Mouse (Mus musculus) hindbrain, embryonic 14.5 days (tissue): ENCODE results near the gene Zfp282. TPM values are rescaled to one million over a fixed set of nuclear protein-coding genes. Genes with fewer than 3 reads are reported as not detected.
A peak's percentile ranks its signal among the peaks of the same experiment; 100 is the strongest.

Experiments
- ATAC-seq: fragments of 200-750 bp; cut with Nextera tagmentation; 2 replicates; pipeline ENCODE4 v1.8.0; 2017; ENCODE audit warnings: moderate number of reproducible peaks, mild to moderate bottlenecking, moderate TSS enrichment, moderate library complexity; ENCODE audit not compliant: low FRiP score
- DNase-seq: peaks from one replicate; pipeline ENCODE4 v3.0.0-alpha.2; 2015; ENCODE audit warnings: low spot score
- H3K27ac ChIP-seq: fragments of 300-500 bp; sonication (generic); 2 replicates; pipeline ENCODE4 v1.5.1; 2014; ENCODE audit warnings: mild to moderate bottlenecking, moderate library complexity
- H3K27me3 ChIP-seq: fragments of 300-500 bp; sonication (generic); 2 replicates; pipeline ENCODE4 v1.6.1; 2014; ENCODE audit warnings: mild to moderate bottlenecking, low read length, mixed read lengths; ENCODE audit not compliant: control insufficient read depth, insufficient read depth
- H3K36me3 ChIP-seq: fragments of 300-500 bp; sonication (generic); replicated peaks from 2 replicates; pipeline ENCODE4 v1.6.1; 2014; ENCODE audit not compliant: control insufficient read depth, insufficient read depth
- H3K4me1 ChIP-seq: fragments of 300-500 bp; sonication (generic); replicated peaks from 2 replicates; pipeline ENCODE4 v1.6.1; 2014; ENCODE audit warnings: antibody characterized with exemption, low read length, mixed read lengths; ENCODE audit not compliant: control insufficient read depth, insufficient read depth
- H3K4me2 ChIP-seq: fragments of 300-500 bp; sonication (generic); replicated peaks from 2 replicates; pipeline ENCODE4 v1.6.1; 2014; ENCODE audit warnings: mild to moderate bottlenecking, moderate library complexity
- H3K4me3 ChIP-seq: fragments of 300-500 bp; sonication (generic); replicated peaks from 2 replicates; pipeline ENCODE4 v1.5.1; 2014; ENCODE audit warnings: mild to moderate bottlenecking, low read length
- H3K9ac ChIP-seq: fragments of 300-500 bp; sonication (generic); 2 replicates; pipeline ENCODE4 v1.6.1; 2014
- H3K9me3 ChIP-seq: fragments of 300-500 bp; sonication (generic); 2 replicates; pipeline ENCODE4 v1.6.1; 2016; ENCODE audit warnings: low read length; ENCODE audit not compliant: control insufficient read depth
- WGBS: fragments of 180-500 bp; shearing (Covaris S2); extraction: QIAGEN DNeasy Blood & Tissue Kit; methylation state at CpG from one replicate; pipeline ENCODE4 v1.1.7; 2014; 5-methylcytosine and 5-hydroxymethylcytosine counted together
- polyA plus RNA-seq: library from polyadenylated mRNA; unstranded; fragments of >200 nt; fragmentation: Nextera tagmentation; extraction: Ambion mirVana; gene quantifications from 2 replicates; pipeline ENCODE4 v1.2.1, GENCODE M21; 2014

The Zfp282 gene
- polyA plus RNA-seq, 1 experiment from 2014 or later, result 18.7 TPM

DNA sequence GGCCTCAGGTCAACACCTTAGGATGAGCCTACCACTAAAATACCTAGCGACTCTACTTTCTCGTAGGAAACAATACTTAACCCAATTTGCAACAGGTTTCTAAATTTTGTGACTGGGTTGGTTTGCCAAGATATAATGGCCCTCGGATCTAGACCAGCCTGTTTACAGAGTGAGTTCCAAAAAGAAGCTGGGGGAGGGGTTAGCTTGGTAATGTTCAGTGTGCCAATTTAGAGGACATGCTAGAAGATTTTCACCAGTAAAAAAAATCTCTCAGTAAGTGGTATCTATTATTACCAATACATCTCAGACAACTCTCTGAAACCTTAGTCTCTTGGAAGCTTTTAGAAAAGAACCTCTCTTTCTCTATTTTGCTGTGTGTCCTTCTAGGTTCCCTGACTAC lies 66.7 kb downstream of the Zfp282 start:
- no peaks in the 10 kb centered on the region for H3K36me3 ChIP-seq
- peak overlapping the region; percentile 39 for H3K4me3 ChIP-seq
- peak overlapping the region; percentile 78 for H3K4me2 ChIP-seq
- ATAC-seq (no peak), DNase-seq (no peak)
- H3K27ac ChIP-seq, result no peak overlapping the region
- H3K9me3 ChIP-seq, result no peaks in the 10 kb centered on the region
- 88% methylated on average over 3 of the region's 3 CpGs for WGBS
- H3K4me1 ChIP-seq, result no peaks in the 10 kb centered on the region; the same call in 1 of the 2 replicates
- no peak overlapping the region for H3K9ac ChIP-seq
- no peaks in the 10 kb centered on the region; the same call in 1 of the 2 replicates for H3K27me3 ChIP-seq

DNA sequence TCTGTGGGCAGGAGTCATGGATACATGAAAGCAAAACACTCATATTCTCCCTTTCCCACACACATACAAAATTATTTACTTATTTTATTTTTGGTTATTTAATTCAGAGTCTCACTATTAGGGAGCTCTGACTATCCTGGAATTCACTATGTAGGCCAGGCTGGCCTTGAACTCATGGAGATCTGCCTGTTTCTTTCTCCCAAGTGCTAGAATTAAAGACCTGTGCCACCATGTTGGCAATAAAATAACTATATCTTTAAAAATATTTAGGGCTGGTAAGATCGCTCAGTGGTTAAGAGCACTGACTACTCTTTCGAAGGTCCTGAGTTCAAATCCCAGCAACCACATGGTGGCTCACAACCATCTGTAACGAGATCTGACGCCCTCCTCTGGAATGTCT lies 70.4 kb downstream of the Zfp282 start:
- H3K9me3 ChIP-seq, result no peaks in the 10 kb centered on the region
- no peaks in the 10 kb centered on the region for H3K36me3 ChIP-seq
- ATAC-seq (no peak), DNase-seq (no peak)
- H3K4me3 ChIP-seq, result no peak overlapping the region
- WGBS, result 95% methylated on average over 4 of the region's 4 CpGs
- no peak overlapping the region for H3K9ac ChIP-seq
- H3K4me2 ChIP-seq, result no peak overlapping the region
- no peak overlapping the region for H3K27ac ChIP-seq
- H3K27me3 ChIP-seq, result no peaks in the 10 kb centered on the region; the same call in 1 of the 2 replicates
- H3K4me1 ChIP-seq, result no peaks in the 10 kb centered on the region; the same call in 1 of the 2 replicates

DNA sequence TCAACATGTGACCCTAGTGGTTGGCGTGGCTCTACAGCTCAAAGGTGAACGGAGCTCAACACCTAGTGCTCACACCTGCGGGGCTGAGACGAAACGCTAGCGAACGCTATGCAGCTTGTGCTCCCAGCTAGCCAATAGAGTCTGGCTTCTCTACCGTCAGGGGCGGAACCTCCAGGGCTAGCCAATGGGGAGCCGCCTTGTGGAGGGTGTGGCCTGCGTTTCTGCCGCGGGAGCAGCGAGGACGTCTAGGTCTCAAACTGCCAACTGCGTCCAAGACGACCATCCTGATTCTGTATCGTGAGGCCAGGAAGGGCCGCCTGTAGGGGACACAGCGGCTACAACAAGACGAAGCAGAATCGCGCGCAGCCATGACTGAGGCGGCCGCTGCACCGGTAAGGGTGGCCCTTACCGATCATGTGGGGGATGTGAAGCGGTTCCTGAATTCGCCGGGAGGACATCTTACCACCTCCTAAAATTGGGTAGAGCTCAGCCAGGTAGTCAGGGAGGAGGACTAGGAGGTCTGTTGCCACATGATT lies 76.3 kb downstream of the Zfp282 start, which contains the start of gene Zfp956:
Gene Zfp956, plus strand, starts transcription at position 200 of the 536 bp plus-strand sequence.
- H3K4me1 ChIP-seq, result peaks cover 12% of the 10 kb centered on the region
- peak within 1 kb of the TSS; percentile 82 for H3K9ac ChIP-seq
- peak within 1 kb of the TSS; percentile 50 for H3K4me3 ChIP-seq
- peak within 1 kb of the TSS; percentile 71 for H3K27ac ChIP-seq
- H3K36me3 ChIP-seq, result peaks cover 19% of the 10 kb centered on the region
- peak; percentile 100 for ATAC-seq
- H3K9me3 ChIP-seq, result no peaks in the 10 kb centered on the region
- DNase-seq, result peak; percentile 90
- WGBS, result under 1% methylated on average over 31 of the region's 31 CpGs
- H3K4me2 ChIP-seq, result peak within 1 kb of the TSS; percentile 78
- H3K27me3 ChIP-seq, result no peaks in the 10 kb centered on the region

DNA sequence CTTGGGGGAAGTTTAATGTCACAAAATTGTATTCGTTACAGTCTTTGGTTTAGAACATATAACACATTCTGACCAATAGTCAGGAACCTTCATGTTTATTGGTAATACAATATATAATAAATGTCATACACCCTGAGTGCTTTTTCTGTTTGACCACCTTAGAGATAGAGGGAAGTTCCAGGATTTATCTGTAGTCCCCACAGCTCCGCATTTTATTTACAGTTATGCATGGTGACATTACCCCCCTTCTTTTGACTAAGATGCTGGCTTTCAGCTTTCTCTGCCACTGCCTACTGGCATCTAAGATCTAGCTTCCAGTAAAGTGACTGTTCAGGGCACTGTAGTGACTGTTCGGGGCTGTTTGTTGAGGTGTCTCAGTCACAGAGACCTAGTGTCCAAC lies 77.4 kb downstream of the Zfp282 start:
- 96% methylated on average over 3 of the region's 3 CpGs for WGBS
- Histone ChIP-seq H3K4me1 (peaks cover 12% of the 10 kb centered on the region), H3K9ac (0 out of 2 replicates have a peak overlapping the region, but pooled peaks have one; percentile 3), H3K27ac (no peak overlapping the region), H3K9me3 (no peaks in the 10 kb centered on the region), H3K4me3 (peak overlapping the region; percentile 50), H3K27me3 (no peaks in the 10 kb centered on the region), H3K4me2 (peak overlapping the region; percentile 78), H3K36me3 (peaks cover 31% of the 10 kb centered on the region)
- DNase-seq, result no peak
- ATAC-seq, result no peak

DNA sequence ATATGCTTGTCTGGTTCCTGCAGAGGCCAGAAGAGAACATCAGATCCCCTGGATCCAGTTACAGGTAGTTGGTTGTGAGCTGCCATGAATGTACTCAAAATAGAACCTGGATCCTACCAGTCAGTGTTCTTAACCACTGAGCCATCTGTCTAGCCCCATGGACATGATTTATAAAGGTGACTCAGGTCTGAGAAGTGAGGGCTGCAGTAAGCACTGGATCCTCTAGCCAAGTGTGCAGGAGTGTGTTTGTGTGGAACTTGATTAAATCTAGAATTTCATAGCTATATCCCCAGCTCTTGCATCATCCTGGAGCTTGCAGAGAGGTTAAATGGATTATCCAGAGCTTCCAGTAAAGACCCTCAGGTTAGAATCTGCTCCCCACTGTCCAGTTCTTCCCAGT lies 80.8 kb downstream of the Zfp282 start:
- no peak for DNase-seq
- H3K27me3 ChIP-seq, result no peaks in the 10 kb centered on the region
- no peak overlapping the region for H3K9ac ChIP-seq
- peaks cover 12% of the 10 kb centered on the region for H3K4me1 ChIP-seq
- H3K27ac ChIP-seq, result no peak overlapping the region
- H3K9me3 ChIP-seq, result no peaks in the 10 kb centered on the region
- no peak for ATAC-seq
- no peak overlapping the region for H3K4me3 ChIP-seq
- peaks cover 63% of the 10 kb centered on the region for H3K36me3 ChIP-seq
- no peak overlapping the region for H3K4me2 ChIP-seq

Other genes with a start within 250 kb of the Zfp282 start
- gene Pdia4, start 63.8 kb upstream of the Zfp282 start, polyA plus RNA-seq, result 149 and 168 TPM in 2 replicates
- 13.6 and 13.7 TPM in 2 replicates for gene Zfp786, start 46.3 kb upstream of the Zfp282 start, polyA plus RNA-seq
- 15.7 and 18.6 TPM in 2 replicates for gene Zfp398, start 41.5 kb upstream of the Zfp282 start, polyA plus RNA-seq
- gene Zfp212, start 43.3 kb downstream of the Zfp282 start, polyA plus RNA-seq, result 10.7 and 12.4 TPM in 2 replicates
- gene Zfp956, start 76.2 kb downstream of the Zfp282 start, polyA plus RNA-seq, result 19.3 and 22.9 TPM in 2 replicates
- 12.2 and 12.7 TPM in 2 replicates for gene Zfp777, start 171.7 kb downstream of the Zfp282 start, polyA plus RNA-seq
- gene Zfp746, start 209.4 kb downstream of the Zfp282 start, polyA plus RNA-seq, result 23.4 and 25.7 TPM in 2 replicates